Mouse (Mus musculus) cerebellum, postnatal 36 days (tissue): ENCODE data around the gene Crebbp.
"Not testable (repeated sequence)": the region's sequence is repeated elsewhere in the genome, so short reads cannot be mapped to it uniquely, and the experiment has no call there.

Experiments used
- DNase-seq, 2 experiments: peaks; one replicate each; pipeline ENCODE4 v3.0.0; 2021 to 2022; ENCODE audit warnings: mixed read lengths in 2 of 2

Crebbp gene

DNA sequence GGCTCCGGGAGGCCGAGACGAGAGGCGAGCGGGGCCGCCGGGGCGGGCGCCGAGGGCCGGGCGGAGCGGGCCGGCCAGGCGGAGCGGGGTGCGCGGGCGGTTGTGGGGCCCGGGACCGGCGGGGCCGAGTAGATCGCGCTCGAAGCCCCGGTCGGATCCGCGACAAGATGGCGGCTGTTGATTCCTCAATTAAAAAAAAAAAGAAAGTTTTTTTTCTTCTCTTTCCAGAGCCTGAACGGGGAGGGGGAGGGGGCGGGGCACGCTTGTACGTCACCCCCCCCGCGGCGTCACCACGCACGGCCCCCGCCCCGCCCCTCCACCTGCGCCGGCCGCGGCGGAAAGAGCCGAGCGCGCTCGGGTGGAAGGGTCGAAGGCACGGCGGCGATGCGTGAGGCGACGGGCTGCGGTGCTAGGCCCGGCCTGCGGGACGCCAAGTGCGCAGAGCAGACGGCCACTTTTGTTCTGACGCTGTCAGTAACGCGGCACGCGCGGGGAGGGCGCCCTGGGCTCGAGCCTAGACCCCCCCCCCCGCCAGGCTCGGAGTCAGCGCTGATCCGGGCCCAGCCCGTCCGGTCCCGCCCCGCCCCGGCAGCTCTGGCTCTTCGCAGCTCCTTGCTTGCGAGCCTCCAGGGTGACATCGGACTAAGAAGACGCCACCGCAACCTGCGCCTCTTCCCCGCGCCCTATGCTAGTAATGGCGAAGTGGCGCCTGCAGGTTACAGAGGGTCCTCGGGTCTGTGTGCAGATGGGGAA, at the start of gene Crebbp:
TSS of gene Crebbp (minus strand) at position 199 of the 753 bp plus-strand sequence.
- peak; percentile 93 to 95 for DNase-seq

DNA sequence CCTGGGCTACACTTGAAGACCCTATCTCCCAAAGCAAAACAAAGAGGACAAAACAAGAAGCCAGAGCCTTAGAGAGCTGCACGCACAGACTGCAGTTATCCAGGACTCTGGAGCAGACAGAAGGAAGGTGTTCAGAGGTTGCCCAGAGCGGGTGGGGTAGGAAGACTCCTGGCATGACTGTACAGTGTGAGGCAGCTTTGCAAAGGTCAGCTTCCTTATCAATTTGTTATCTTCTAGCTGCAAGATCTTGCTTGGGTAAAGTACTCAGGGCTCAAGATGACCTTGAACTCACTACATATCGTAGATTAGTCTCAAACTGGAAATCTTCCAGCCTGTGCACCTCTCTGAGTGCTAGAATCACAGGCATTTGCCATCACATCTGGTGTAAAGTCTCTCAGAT, 49.7 kb upstream of the Crebbp start:
- no peak for DNase-seq

DNA sequence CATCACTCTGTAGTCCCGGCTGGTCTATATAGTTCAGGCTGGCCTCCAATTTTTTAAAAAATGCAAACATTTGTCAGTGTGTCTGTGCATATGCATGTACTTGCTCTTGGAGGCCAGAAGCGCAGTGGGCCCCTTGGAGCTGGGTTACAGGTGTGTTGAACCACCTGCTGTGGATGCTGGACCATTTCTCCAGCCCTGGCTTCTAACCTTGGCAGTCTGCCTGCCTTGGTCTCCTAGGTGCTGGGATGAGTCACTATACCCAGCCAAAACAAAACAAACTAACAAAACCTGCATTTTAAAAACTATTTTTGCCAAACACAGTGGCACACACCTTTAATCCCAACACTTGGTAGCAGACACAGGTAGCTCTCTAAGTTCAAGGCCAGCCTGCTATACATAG, 43.7 kb upstream of the Crebbp start:
- DNase-seq, result peak; percentile 17 to 30

DNA sequence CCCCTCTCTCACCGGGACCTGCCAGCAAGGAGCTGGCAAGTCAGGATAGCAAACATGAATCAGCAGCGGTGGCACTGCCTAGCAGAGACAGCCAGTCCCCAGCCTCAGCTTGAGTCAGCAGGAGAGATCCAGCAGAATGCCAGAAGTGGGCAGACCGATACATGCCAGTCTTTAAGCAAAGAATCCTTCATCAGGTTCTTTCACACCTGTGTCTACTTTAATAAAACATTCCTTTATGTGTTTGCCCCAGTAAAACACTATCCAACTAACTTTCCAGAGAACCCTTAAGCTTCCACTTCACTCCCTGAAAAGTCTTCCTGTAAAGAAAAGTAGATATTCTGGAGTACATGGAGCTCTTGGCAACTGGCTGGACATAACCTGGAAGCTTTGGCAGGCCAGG, 35.0 kb upstream of the Crebbp start:
- no peak for DNase-seq

DNA sequence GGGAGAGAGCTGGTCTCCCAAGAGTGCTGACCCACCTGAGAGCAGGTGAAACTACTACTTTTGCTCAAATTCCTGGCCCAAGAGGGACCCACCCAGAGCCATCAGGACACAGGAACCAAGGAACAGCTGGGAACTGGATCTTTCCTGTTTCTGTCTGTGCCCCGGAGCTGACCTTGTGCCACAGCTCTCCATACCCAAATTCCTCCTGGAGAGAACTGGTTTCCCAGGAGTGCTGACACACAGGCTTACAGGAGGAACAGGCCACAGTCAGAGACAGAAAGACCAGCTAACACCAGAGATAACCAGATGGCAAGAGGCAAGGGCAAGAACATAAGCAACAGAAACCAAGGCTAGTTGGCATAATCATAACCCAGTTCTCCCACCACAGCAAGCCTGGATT, 31.4 kb upstream of the Crebbp start:
- not testable (repeated sequence) for DNase-seq

DNA sequence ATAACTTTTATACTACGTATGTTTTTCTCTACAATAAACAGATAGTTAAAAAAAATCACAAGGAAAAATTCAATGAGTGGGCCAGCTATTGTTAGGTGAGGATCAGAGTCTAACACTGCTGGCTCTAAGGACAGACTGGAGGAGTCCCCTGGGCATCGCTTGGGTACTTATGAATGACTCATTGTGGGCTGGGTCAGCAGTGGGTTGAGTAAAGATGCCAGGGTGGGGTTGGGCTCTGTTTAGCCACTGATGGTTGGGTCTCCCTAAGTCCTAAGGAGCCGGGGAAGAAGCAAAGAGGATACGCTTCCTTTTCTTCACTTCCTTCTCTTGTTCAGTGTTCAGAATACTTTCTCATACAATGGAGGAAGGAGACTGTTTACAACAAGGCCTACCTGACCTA, 22.3 kb upstream of the Crebbp start:
- DNase-seq, result no peak

DNA sequence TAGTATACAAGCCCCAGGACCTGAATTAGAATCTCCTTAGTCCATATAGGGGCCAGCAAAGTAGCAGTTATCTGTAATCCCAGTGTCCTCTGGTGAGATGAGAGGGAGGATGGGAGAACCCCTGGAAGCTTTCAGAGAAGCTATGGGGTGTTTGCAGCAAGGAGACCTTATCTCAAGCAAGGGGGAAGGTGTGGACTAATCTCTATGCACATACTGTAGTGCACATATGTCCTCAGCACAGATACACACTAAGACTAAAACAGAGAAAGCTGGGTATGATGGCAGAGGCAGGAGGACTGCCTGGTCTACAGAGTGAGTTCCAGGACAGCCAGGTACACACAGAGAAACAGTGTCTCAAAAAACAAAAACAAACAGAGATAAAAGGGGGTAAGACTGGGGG, 21.8 kb upstream of the Crebbp start:
- DNase-seq, result no peak

DNA sequence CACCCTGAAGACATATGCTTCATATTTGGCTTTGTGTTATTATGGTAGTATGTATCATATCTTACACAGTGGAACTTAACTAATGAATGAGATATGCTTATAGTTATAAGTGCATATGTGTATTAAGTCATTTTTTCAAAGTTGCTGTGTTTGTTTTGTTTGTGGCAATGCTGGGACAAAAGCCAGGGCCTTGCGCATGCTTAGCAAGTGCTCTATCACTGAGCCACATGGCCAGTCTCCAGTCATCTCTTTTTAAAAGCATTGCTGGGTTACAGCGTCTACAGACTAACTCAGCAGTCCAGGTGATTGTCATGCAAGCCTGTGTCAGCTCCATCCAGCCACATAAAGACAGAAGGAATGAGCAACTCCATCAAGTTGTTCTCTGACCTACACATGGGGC, 12.0 kb upstream of the Crebbp start:
- DNase-seq, result no peak

DNA sequence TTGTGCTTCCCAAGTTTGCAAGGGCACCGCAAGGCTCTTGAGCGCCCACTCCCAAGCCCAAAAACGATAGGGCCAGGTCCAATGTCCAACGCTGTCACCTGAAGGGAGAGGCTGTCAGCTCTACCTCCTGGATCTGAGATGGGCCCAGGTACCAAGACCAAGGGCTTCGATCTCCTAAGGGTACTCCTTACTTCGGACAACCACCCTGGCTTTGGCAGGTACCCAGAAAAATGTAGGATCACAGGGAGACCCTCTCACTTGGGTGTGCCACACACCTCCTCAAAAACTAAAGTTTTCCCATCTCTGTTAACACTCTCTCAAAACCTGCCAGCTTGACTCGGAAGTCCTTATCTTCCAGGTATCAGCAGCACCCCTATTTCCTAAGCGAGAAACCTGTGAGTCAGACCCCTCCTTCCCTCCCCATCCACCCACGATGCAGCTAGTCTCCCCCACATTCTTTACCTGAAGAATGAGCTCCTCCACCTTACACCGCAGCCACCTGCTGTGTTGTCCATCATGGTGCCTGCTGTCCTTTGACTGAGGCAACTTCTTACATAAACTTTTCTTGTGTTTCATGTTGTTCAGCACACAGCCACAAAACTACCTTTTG, 939 bp upstream of the Crebbp start:
- DNase-seq, result no peak

DNA sequence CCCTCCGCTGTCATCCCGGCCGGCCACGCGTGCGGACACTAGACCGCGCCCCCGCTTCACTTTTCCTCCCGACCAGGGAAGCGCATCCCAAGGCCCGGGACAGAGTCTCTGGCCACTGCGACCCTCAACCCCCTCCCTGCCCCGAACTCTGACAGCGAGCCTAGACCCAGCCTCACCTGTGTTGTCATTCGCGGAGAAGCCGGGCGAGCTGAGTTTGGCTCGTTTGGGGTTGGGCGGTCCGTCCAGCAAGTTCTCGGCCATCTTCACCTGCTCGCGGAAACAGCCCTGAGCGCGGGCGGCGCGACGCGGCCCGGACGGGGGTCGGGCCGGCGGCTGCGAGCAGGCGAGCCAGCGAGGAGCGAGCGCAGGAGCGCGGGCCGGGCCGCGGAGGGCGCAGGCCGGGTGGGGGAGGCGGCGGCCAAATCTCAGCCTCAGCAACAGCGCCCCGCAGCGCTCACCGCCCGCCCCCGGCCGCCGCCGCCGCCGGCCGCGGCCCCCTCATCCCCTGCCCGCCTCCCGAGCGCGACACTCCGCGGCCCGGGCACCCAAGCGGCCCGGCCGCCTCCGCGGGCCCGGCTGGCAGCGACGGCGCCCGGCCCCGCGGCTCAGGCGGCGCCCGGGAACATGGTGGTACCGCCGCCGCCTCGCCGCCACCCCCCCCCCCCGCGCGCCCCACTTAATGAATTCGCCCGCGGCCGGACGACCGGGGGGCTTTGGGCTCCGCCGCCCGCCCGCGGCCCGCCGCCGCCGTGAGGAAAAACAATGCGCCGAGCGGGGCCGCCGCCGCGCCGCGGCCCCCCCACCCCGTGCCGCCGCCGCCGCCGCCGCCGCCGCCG, 616 bp downstream of the Crebbp start:
- DNase-seq, result peak; percentile 62 to 80

DNA sequence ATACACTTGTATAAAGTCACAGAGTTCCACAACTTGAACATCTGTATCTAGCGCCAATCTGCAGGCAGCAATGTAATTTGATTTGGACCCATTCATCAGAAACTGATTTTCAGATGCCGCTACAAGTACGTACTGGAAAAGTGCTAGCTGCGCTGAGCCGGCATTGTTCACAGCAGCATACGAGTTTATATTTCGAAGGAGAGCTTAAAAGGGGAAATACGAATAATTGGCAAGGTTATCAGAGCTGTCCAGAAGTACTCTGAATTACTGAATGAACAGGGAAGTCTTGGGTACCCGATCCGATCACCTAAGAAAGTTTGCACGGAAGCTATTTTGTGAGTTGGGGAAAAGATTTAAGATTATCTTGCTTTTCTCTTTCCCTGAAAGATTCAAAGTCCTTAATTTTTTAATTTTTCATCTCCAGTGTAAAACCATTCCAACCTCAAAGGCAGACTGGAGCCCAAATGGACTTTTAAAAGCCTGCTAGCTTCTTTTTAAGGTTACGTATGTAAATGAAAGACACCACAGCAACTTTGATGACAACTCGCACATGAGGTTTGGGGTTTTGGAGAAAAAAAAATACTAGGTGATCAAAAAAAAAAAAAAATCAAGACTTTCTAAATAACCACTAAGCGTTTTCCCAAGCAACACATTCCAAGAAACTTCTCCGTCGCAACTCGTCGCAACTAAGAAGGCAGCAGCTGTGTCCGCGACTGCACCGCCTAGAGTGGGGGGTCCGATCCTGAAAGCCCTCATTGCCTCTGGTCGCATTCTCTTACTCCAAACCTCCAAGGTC, 1.4 kb downstream of the Crebbp start:
- no peak for DNase-seq

DNA sequence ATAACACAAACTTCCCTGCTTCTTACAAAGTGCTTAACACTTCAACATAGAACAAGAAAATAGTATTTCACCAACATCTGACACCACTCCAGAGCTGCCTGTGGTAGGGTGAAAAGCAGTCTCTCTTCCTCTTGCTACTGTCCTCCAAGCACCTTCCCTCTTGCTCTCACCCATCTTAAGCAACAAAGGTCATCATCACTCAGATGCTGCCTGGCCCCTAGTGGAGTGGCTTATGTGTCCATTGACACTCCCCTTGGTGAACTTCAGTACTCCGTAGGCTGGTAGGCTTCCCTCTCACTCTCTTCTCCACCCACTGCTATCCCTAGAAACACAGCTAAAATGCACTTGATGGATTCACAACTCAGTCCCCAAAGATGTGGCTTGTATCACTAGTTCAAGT, 3.5 kb downstream of the Crebbp start:
- no peak for DNase-seq

DNA sequence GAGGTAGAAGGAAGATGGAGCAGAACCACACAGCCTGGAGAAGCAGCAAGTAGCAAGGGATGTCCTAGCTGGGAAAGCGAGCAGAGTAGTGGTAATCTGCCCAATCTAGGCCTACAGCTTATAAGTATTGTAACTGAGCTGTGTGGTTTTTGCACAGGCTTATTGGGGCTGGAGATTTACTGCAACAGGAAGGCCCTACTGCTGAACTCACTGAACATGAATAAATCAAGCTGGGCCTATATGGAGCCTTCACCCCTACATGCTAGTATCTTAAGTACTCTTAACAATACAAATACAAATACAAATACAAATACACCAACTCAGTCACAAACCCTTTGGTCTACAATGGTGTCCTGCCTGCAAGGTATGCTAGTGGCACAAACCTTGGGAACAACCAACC, 10.2 kb downstream of the Crebbp start:
- DNase-seq, result no peak

DNA sequence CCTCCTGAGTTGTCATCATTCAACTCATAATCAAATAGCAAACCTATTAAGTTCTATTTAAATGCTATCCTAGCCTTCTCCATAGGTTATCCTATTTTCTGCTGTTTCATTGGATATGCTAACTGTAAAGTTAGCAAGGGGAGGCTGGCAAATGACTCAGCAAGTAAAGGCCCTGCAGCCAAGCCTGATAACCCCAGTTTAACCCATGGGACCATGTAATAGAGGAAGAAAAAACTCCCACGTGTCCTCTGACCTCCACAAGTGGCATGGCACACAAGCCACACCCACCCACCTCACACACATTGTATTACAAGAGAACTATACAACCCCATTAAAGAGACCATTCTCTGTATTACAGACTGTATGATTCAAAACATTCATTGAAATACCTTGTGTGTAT, 13.8 kb downstream of the Crebbp start:
- no peak for DNase-seq

DNA sequence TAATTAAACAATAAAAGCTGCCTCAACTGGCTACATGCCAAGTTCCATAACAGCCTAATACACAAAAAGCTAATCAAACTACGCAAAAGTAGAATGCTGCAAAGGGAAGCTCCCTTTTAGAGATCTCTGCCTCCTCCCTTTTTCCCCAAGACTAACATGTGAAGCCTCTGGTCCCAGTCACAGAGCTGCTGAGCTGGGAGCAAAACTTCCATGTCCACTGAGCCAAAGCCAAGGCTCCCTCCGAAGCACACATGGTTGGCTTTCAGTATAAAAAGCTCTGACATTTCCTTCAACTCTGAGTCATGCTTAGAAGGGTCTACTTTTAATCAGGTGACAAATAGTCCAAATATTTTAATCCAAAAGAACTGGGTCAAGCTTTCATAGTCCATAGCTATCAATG, 14.2 kb downstream of the Crebbp start:
- peak in 1 of 2 experiments; percentile 36 for DNase-seq

DNA sequence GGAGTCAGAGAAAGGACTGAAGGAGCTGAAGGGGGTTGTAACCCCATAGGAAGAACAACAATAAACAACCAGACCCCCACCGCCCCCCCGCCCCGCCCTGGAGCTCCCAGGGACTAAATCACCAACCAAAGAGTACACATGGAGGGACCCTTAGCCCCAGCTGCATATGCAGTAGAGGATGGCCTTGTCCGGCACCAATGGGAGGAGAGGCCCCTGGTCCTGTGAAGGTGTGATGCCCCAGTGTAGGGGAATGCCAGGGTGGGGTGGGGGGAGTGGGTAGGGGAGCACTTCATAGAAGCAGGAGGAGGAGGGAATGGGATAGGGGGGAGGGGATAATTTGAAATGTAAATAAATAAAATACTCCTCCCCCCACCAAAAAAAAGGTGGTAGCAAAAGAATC, 15.8 kb downstream of the Crebbp start:
- DNase-seq, result no peak

DNA sequence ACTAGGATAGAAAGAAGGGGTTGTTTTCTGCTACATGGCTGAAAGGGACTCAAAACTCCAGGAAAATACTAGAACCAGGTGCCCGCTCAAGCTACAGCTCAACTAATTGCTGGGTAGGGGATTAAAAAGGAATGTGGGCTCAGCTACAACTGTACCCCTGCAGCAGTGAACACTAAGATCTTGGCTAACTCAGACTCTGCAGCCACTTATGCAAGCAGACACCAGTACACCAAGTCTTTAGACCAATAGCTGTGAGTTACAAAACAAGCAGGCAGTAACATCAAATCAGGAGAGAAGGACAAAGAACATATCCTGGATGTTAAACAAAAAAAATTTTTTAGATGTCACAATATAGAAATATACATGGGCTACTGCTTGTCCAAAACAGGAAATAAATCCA, 23.6 kb downstream of the Crebbp start:
- DNase-seq, result no peak

DNA sequence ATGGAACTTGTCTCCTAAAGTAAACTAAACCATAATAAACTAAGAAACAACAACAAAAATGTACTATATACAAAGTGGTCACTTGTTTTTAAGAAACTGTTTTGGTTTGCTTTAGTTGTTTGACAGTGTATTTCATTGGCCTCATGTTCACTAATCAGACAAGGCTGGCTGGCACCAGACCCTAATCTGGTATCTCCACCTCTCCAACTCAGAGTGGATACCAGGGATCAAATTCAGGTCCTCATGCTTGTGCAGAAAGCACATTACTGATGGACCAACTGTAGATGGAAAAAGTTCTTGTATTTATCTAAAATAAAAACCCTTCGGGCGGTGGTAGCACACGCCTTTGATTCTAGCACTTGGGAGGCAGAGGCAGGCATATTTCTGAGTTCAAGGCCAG, 38.7 kb downstream of the Crebbp start:
- no peak for DNase-seq

DNA sequence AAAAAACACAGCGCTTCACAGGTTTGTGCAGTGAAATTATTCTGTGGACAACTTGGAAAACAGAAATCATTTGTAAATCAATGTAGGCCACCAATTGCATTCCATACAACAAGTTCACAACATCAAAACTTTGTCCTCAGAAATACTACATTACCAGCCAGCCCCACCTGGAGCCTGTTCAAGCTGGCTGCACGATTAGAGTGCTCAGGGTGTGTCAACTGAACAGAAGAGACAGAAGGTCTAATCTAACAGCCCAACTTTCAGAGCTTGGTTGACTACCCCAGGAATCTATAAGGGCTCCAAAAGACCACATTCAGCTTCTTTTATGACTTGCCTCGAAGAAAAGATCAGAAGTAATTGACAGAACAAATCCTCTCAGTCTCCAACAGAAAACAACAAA, 44.3 kb downstream of the Crebbp start:
- no peak for DNase-seq

DNA sequence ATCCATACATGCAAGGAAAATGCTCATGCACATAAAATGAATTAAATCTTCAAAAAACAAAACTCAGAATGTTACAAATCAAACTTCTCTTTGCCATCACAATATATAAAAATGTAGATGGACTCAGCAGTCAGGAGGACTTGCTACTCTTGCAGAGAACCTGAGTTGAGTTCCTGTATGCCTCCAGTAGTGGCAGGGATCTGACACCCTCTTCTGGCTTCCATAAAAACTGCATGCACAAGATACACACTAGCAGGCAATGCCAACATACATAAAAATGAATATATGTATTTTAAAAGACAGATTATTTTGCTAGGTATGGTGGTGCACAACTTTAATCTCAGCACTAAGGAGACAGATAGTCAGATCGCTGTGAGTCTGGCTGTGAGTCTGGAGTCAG, 45.3 kb downstream of the Crebbp start:
- no peak for DNase-seq

DNA sequence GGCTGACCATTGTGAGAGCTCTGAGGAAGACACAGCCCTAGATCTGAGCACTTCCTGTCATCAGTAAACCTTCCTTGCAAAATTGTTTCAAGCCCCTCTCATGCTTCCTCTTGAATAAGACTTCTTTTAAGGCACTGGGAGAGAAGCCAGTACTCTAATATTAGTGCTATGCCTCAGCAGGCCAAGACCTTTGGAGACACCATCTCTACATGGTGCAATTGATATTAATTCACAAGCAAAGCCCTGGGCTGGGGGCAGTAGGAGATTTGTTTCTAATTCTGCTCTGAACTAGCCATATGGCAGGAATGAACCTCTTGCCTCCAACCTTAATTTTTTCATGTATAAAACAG, 52.9 kb downstream of the Crebbp start:
- DNase-seq, result no peak

DNA sequence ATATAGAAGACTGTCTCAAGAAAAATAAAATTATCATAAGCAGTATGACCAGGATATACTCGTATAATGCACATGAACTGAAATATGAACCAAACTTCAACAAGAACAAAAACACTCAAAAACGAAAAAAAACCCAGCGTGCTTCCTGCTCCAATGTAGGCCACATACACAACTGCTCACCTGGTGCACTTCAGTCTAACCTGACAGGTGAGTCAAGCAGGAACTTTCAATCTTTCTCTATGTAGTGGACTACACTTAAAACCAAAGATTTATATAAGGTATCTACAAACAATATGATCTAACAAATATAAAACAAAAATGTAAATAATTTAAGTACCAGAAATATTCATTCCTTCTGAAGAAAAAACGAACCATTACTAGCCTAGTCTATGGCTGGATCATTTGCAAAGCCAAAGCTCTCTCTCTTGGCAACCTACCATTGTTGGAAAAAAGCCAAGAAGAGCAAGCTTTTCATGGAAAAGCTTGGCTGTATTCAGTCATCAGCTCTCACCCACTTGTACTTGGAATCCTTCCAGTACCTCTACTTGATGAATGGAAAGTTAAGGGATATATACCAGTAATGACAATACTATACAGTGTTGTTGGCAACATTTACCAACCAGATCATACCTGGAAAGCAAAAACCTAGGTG, 53.4 kb downstream of the Crebbp start:
- DNase-seq, result peak in 1 of 2 experiments; percentile 51

DNA sequence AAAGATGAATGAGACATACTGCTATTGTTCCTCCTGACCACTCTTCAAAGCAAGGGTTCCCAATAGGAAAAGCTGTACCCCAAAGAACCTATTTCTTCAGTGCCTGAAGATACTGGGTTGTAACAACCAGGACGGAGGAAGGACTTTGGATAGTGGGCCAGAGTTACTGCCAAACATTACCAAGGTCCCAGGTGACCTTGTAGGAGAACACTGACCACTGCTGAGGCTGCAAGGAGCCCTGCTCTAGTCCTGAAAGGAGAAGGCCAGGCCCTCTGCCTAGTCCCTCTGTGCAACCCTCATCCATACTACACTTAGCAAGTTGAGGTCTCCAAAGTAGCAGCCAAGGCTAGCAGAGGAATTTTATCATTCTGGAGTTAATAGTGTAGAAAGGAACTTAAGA, 60.7 kb downstream of the Crebbp start:
- DNase-seq, result no peak
